Mouse (Mus musculus) embryo, embryonic 11 days (tissue): ENCODE measurements around the gene Yif1b.
A peak's percentile ranks its signal among the peaks of the same experiment; 100 is the strongest.

Experiments used
- DNase-seq: peaks from one replicate; pipeline ENCODE4 v3.0.0-alpha.2; 2015

The Yif1b gene

GRCm38 (mm10) chr7:29244732-29245416, 6.7 kb downstream of the Yif1b start:
- DNase-seq, result no peak

GRCm38 (mm10) chr7:29246015-29246414, 7.9 kb downstream of the Yif1b start:
- DNase-seq, result no peak

- no peak for DNase-seq
Observed at GRCm38 (mm10) chr7:29246619-29247313, 8.6 kb downstream of the Yif1b start.

GRCm38 (mm10) chr7:29247314-29247700, 9.2 kb downstream of the Yif1b start:
- DNase-seq, result peak; percentile 74

- no peak for DNase-seq
Observed at GRCm38 (mm10) chr7:29247706-29248105, 9.6 kb downstream of the Yif1b start.

- DNase-seq, result peak; percentile 63
Observed at GRCm38 (mm10) chr7:29248261-29248841, 10.2 kb downstream of the Yif1b start, which contains the start of gene 2200002D01Rik. TSS of gene 2200002D01Rik (minus strand) at chr7:29248466.

GRCm38 (mm10) chr7:29251166-29251565, 13.0 kb downstream of the Yif1b start:
- no peak for DNase-seq

- DNase-seq, result no peak
Observed at GRCm38 (mm10) chr7:29253842-29254241, 15.7 kb downstream of the Yif1b start.

- DNase-seq, result no peak
Observed at GRCm38 (mm10) chr7:29255875-29256274, 17.7 kb downstream of the Yif1b start.

GRCm38 (mm10) chr7:29257368-29257767, 19.2 kb downstream of the Yif1b start:
- no peak for DNase-seq

GRCm38 (mm10) chr7:29259781-29260730, 21.9 kb downstream of the Yif1b start:
- peak; percentile 28 for DNase-seq

GRCm38 (mm10) chr7:29262151-29262550, 24.0 kb downstream of the Yif1b start:
- DNase-seq, result no peak

GRCm38 (mm10) chr7:29263831-29264230, 25.7 kb downstream of the Yif1b start:
- no peak for DNase-seq

- no peak for DNase-seq
Observed at GRCm38 (mm10) chr7:29265636-29266035, 27.5 kb downstream of the Yif1b start.

GRCm38 (mm10) chr7:29266931-29267330, 28.8 kb downstream of the Yif1b start:
- no peak for DNase-seq

GRCm38 (mm10) chr7:29270445-29270844, 32.3 kb downstream of the Yif1b start:
- DNase-seq, result no peak

GRCm38 (mm10) chr7:29271687-29272465, 33.7 kb downstream of the Yif1b start:
- DNase-seq, result no peak

- DNase-seq, result no peak
Observed at GRCm38 (mm10) chr7:29276715-29277114, 38.6 kb downstream of the Yif1b start.

GRCm38 (mm10) chr7:29277510-29277909, 39.4 kb downstream of the Yif1b start:
- no peak for DNase-seq

- no peak for DNase-seq
Observed at GRCm38 (mm10) chr7:29279261-29279660, 41.1 kb downstream of the Yif1b start.

- DNase-seq, result no peak
Observed at GRCm38 (mm10) chr7:29279924-29280323, 41.8 kb downstream of the Yif1b start.

- no peak for DNase-seq
Observed at GRCm38 (mm10) chr7:29280801-29281200, 42.7 kb downstream of the Yif1b start.
